Comparison of ENCODE assay signal across 8 mouse cellular contexts in the genomic region with DNA sequence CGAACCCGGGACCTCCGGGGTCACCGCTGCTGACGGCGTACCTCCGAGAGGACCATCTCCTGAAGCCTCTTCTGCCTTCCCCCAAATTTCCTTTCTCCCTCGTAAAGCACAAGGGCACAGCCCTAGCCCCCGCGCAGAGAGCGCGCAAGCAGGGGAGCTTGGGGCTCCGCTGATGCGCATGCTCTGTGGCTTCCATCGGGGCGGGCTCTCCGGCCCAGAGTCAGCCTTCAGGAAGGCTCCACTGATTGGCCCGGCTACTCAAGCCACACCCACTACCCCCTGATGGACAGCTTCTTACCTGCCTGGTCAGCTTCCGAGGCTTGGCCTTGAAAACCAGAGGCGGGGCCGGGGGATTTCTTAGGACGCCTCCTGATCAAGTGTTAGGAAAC. TPM values are rescaled to one million over a fixed set of nuclear protein-coding genes. Genes with fewer than 3 reads are reported as not detected.
DNase-seq lines count a peak whose midpoint lies in the region; ATAC-seq and TF ChIP-seq lines count a peak whose summit lies in the region.

No protein-coding gene starts in this region.

- no peaks in the 10 kb centered on the region for H3K27me3 ChIP-seq in Patski
- H3K27me3 ChIP-seq in hindbrain, embryonic 13.5 days: peaks cover 27% of the 10 kb centered on the region

- in situ Hi-C loops in Patski (cut with MboI; ENCODE audit: low pct_unique_long_range_greater_than_20kb): no loop called here

- H3K4me3 ChIP-seq in hindbrain, embryonic 13.5 days: peak overlapping the region; percentile 71

- peak overlapping the region; percentile 89 for H3K4me2 ChIP-seq in hindbrain, embryonic 13.5 days

- DNase-seq in Patski (ENCODE audit: low read depth, low spot score): peak; percentile 57
- peak; percentile 95 to 96 for DNase-seq in cerebellum, postnatal 14 days
- DNase-seq in frontal cortex, postnatal 14 days (ENCODE audit: low spot score in 2 of 2): peak; percentile 86 to 87
- DNase-seq in layer of hippocampus, postnatal 25 days (ENCODE audit: extremely low spot score in 1 of 2, low spot score in 1 of 2): peak; percentile 76 to 81
- peak; percentile 96 for DNase-seq in lung, postnatal 25 days (ENCODE audit: low spot score)
- peak; percentile 95 for DNase-seq in retina, postnatal 1 day
- peak; percentile 87 to 90 for DNase-seq in urinary bladder, adult 18-20 months (ENCODE audit: low spot score in 2 of 2)

- ATAC-seq in Patski: peak; percentile 84
- ATAC-seq in hindbrain, embryonic 13.5 days (ENCODE audit: low FRiP score): peak; percentile 95

- no peaks in the 10 kb centered on the region for H3K36me3 ChIP-seq in hindbrain, embryonic 13.5 days

- POLR2A ChIA-PET in Patski (lab: Charles Lee): interaction anchor here (0.7 kb wide), 1 partner anchor 88 kb away, joined by 3 read pairs; no protein-coding TSS in a partner anchor

- H3K27ac ChIP-seq in hindbrain, embryonic 13.5 days: peak overlapping the region; percentile 88

- CTCF ChIA-PET in Patski (lab: Charles Lee): interaction anchor here (1.3 to 1.7 kb wide), 2 partner anchors 10 to 25 kb away, joined by 4 to 7 read pairs; no protein-coding TSS in a partner anchor

- no peak for TF ChIP-seq CTCF in Patski (IDR thresholded peaks at IDR 0.05)

- peaks cover 10% of the 10 kb centered on the region for H3K4me1 ChIP-seq in hindbrain, embryonic 13.5 days (replicated peaks)

- 0% methylated on average over 22 of the region's 22 CpGs for WGBS in hindbrain, embryonic 13.5 days

- H3K9me3 ChIP-seq in hindbrain, embryonic 13.5 days: no peaks in the 10 kb centered on the region

- peak overlapping the region; percentile 77 for H3K9ac ChIP-seq in hindbrain, embryonic 13.5 days

RNA-seq across cellular contexts. Expression of gene Dock9, which starts 0.8 kb away (rescaled TPM):
- 13.7 TPM for polyA plus RNA-seq in Patski (2021)
- 6.2 and 7.3 TPM in 2 replicates for polyA plus RNA-seq in hindbrain, embryonic 13.5 days (2015; fragmentation: Nextera tagmentation; extraction: Ambion mirVana)
- total RNA-seq in layer of hippocampus, postnatal 25 days (2021): 100 to 1,000 TPM; 195 to 220 TPM

Comparison
In these comparisons a context has a peak if more than half of its experiments do, and no peak if none do; other contexts are left out.
1. Peak in every context shown above with its lines: DNase-seq, ATAC-seq, H3K4me3 ChIP-seq and H3K27ac ChIP-seq.